Mouse (Mus musculus) liver, postnatal 0 days (tissue): ENCODE data around the gene Olfr694.

Source experiments
- CTCF ChIP-seq: sonication (generic); IDR thresholded peaks from 2 replicates; pipeline ENCODE4 v1.5.1; 2016; ENCODE audit warnings: antibody characterized with exemption, low read depth
- EP300 ChIP-seq: IDR thresholded peaks from 2 replicates; pipeline ENCODE4 v1.6.1; 2016; ENCODE audit warnings: antibody characterized with exemption, low read depth, mild to moderate bottlenecking

- no peak for TF ChIP-seq EP300
- TF ChIP-seq CTCF, result no peak
Observed at GRCm38 (mm10) chr7:106716296-106716695, 24.7 kb upstream of the Olfr694 start, which contains the start of gene Olfr695.
